Mouse (Mus musculus) R1 (cell line): ENCODE measurements around the gene Rara.
"Not testable (repeated sequence)": the region's sequence is repeated elsewhere in the genome, so short reads cannot be mapped to it uniquely, and the experiment has no call there.

ENCODE experiments used
- DNase-seq: peaks from one replicate; pipeline ENCODE4 v3.0.0-alpha.2; 2018; ENCODE audit warnings: low read depth, low spot score

Rara gene

GRCm38 (mm10) chr11:98968079-98968478 lies 40.5 kb downstream of the Rara start:
- DNase-seq, result no peak

DNA sequence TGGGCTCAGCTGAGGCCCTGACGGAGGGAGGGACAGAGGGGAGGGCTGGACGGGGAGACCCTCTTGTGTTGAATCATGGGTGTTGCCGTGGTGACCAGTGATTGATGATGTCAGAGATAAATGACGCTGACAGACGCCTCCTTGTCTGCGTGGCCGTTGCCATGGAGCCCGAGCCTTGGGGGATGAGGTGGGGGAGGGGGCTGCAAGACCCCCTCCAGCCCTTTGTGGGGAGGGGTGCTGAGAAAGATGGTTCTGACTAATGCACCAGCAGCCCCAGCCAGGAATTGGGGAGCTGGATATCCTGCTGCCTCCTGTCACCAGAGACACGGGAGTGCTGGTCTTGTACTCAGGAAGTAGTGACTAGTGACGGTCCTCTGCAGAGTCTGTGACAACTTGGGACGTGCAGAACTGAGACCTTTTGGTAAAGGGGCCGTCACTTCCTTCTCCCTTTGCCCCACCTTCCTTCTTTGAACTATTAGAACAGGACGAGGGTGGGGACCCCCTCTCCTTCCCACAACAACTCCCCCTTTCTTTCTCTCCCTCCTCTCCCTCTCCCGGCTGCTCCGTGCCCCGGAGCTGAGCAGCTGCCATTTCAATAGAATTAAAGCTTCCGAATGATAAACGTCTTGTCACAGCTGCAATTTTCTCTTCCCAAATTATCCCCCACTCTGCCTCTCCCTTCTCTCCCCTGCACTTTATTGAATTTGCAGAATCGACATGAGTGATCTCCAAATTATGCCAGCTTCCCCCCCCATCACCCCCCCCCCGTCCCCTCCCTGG lies 41.3 kb downstream of the Rara start:
- no peak for DNase-seq

DNA sequence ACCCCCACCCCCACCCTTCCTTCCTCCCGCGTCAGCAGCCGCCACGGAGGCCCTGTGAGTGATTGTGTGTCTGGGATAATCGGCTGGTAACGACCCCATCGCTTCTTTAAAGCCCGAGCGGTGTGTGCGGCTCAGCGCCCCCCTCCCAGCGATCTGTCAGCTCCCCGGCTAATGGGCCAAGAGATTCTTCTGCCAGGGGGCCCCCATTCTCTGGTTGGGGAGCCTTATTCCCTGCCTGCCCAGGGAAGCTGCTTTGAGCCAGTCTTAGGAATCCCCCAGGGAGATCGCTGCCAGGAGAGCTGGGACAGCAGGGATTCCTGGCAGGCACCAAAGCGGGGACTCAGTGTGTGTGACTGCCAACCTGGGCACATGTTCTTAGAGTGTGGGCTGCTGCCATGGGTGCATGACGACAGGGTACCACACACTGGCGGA lies 41.9 kb downstream of the Rara start:
- DNase-seq, result no peak

DNA sequence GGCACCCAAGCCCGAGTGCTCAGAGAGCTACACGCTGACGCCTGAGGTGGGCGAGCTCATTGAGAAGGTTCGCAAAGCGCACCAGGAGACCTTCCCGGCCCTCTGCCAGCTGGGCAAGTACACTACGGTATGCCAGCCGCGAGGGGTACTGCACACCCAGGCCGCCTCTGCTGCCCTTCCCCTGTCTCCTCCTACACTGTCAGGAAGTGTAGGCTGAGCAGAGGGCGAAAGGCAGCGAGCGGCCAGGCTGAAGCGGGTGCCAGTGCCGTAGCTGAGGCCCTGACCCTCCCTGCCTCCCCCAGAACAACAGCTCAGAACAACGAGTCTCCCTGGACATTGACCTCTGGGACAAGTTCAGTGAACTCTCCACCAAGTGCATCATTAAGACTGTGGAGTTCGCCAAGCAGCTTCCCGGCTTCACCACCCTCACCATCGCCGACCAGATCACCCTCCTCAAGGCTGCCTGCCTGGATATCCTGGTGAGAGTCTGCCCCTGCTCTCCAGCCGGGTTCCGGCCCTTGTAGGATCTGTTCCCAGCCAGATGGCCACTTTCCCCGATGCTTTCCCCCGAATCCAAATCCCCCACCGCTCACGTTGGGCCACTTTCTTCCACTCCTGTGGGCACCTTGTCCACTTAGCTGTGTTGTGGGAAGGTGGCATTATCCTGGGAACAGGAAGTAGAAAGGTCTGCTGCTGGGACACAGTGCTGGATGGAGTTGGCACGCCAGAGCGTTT lies 42.7 kb downstream of the Rara start:
- DNase-seq, result no peak

- DNase-seq, result no peak
Observed at GRCm38 (mm10) chr11:98971316-98972031, 43.9 kb downstream of the Rara start.

DNA sequence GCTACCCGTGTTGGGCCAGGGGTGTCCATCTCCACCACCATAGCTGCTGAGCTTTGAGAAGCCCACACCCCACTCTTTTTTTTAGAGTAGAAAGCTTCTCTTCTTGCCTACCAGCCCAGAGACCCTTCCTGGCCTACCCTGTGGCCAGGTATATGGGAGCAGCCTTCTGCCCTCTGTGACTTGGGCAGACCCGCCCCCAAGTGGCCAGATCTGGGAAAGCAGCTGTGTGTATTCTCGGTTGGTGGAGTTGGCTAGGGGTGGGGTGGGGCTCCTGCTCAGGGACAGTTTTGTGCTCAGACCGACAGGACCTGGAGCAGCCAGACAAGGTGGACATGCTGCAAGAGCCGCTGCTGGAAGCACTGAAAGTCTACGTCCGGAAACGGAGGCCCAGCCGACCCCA lies 44.6 kb downstream of the Rara start:
- DNase-seq, result peak; percentile 84

- no peak for DNase-seq
Observed at GRCm38 (mm10) chr11:98972801-98973360, 45.3 kb downstream of the Rara start.

DNA sequence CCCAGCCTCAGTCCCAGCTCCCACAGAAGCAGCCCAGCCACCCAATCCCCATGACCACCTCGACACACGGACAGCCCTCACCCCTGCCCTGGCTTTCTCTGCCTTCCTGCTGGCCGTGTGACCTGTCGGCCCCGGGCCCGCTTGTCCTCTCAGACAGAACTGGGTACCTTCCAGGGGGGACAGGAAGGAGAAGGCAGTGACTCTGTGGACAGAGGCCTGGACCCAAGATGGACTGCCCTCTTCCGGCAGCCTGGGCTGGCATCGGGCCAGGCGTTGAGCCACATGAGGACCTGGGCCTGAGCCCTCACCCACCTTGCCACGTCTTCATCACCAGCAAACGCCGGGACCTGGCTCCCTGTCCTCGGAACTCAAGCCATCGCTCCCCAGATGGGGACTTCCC lies 46.0 kb downstream of the Rara start:
- no peak for DNase-seq

GRCm38 (mm10) chr11:98974213-98974612 lies 46.6 kb downstream of the Rara start:
- no peak for DNase-seq

DNA sequence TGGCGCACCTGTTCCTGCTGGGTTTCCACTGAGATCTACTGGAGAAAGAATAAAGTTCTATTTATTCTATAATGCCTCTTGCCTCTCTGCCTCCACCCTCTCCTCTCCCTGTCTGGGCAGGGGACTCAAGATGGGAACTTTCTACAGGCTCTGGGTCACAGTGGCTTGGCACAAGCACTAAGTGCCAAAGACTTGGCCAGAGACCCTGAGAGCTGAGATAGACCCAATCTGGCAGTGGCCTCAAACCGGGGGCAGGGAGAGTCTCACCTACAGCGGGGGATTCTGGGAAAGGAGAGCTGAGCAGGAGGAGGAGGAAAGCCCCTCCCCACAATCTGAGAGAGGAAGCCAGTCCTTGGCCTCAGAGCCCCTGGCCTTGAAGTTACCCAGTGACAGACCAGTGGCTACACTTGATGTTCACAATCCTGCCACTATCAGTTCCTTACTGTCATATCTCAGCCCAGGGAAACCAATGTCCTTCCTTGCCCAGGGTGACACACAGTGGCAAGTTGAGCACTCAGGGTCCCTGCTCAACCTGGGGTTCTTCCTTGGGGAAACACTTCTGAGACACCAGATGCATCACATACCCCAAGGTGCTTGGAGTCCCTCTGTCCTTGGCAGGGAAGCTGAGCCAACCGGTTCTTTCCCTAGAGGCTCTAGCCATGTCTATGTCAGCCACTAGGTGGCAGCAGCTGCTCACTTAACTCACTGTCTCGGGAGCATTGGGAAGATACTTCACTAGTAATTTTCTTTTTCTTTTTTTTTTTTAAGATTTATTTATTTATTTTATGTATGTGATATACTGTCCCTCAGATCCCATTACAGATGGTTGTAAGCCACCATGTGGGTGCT lies 47.5 kb downstream of the Rara start:
- peak; percentile 82 for DNase-seq

GRCm38 (mm10) chr11:98978526-98979148 lies 51.0 kb downstream of the Rara start:
- DNase-seq, result no peak

GRCm38 (mm10) chr11:98979356-98979755 lies 51.7 kb downstream of the Rara start:
- no peak for DNase-seq

DNA sequence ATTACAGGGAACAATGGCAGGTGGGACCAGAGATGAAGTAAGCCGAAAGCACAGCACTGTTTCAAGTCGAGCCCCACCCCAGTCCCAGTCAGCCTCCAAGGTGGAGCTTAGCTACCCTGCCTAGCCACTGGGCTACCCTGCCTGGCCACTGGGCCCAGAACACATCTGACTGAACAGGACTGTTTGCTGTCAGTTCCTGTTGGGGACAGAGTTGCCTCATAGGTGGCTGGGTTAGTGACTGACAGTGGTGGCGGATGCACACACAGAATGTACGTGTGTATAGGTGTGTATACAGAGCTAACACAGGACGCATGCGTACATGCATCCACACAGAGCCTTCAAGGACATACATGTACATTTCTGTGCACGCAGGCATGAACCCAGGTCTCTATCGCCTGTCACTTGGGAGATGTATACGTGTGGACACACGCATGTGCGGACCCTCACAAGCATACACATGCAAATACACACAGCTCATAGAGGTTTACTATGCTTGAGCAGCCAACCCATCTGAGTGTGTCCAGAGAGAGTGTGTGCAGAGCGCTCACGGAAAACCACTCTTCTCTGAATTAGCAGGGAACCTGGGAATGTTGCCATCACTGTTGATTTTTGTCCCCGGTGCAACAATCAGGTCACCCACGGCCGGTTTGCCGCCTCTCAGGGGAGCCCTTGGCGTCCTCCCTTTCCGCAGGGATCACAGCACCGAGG lies 53.8 kb downstream of the Rara start:
- no peak for DNase-seq

DNA sequence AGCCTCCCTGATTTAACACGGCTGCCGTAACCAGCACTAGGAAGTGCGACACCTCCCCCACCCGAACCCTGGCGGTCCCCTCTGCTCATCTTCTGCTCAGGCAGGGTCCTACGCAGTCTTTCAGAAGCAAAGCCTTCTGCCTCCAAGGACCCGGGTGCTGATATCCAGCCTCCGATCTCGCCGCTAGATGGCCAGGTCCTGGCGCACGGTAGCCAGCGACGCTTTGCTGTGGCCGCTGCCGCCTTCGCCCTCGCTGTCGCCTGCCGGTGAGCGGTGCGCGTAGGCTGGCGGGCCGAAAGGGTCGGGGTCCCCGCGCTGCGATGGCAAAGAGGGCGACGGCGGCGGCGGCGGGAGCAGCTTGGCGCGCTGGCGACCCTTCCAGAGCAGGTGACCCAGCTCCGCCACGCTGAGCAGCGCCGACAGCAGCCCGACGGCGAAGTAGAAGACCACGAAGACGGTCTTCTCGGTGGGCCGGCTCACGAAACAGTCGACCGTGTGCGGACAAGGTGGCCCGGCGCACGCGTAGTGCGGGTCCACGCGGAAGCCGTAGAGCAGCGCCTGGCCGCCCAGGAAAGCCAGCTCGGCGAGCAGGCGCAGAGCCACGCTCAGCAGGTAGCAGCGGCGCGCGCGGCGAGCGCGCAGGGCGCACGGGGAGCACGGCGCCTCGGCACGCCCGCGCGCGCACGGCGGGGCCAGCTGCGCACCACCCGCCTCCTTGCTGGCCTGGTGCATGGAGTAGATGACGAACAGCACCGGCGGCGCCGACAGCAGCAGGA lies 54.6 kb downstream of the Rara start:
- peak; percentile 81 for DNase-seq

GRCm38 (mm10) chr11:98982773-98983133 lies 55.1 kb downstream of the Rara start, which contains the start of gene Gjd3:
TSS of gene Gjd3 (minus strand) at chr11:98983016.
- DNase-seq, result no peak

GRCm38 (mm10) chr11:98983551-98983950 lies 55.9 kb downstream of the Rara start:
- no peak for DNase-seq

- no peak for DNase-seq
Observed at GRCm38 (mm10) chr11:98985542-98985941, 57.9 kb downstream of the Rara start.

- not testable (repeated sequence) for DNase-seq
Observed at GRCm38 (mm10) chr11:98988260-98988659, 60.6 kb downstream of the Rara start.

DNA sequence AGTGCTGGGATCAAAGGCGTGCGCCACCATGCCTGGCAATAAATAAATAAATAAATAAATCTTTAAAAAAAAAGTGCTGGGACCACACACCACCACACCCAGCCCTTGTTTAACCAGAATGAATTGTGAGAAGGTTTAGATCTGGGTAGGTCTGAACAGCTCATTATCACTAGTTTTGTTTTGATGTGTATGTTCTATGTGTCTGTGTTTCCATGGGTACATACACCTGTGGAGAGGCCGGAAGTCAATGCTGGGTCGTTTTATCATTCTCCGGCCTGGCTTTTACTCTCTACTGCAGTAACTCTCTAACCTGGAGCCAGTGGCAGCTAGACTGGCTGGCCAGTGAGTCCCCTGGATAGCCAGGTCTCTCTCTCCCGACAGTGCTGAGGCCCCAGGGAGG lies 63.2 kb downstream of the Rara start:
- DNase-seq, result peak; percentile 47
